Mouse (Mus musculus): ENCODE data around the gene Nudt12. TPM values are rescaled to one million over a fixed set of nuclear protein-coding genes. Genes with fewer than 3 reads are reported as not detected.

The Nudt12 gene
- 4.7 and 5.9 TPM in 2 replicates for polyA plus RNA-seq (2015; fragmentation: Nextera tagmentation; extraction: Ambion mirVana)

GRCm38 (mm10) chr17:59013091-59013459, at the start of gene Nudt12:
TSS of gene Nudt12 (minus strand) at chr17:59013372.
- H3K27me3 ChIP-seq: no peaks in the 10 kb centered on the region
- under 1% methylated on average over 22 of the region's 22 CpGs for WGBS
- peak; percentile 80; the same call in 1 of the 2 replicates for ATAC-seq (replicated peaks; ENCODE audit: insufficient number of reproducible peaks, insufficient read depth, low FRiP score, low read depth)
- H3K4me3 ChIP-seq: peak within 1 kb of the TSS; percentile 87
- peak within 1 kb of the TSS; percentile 75 for H3K4me2 ChIP-seq
- peak within 1 kb of the TSS; percentile 74 for H3K9ac ChIP-seq
- no peaks in the 10 kb centered on the region for H3K4me1 ChIP-seq (replicated peaks)
- H3K36me3 ChIP-seq: no peaks in the 10 kb centered on the region
- H3K27ac ChIP-seq: peak within 1 kb of the TSS; percentile 61
- H3K9me3 ChIP-seq (replicated peaks): no peaks in the 10 kb centered on the region

- ATAC-seq (replicated peaks; ENCODE audit: insufficient number of reproducible peaks, insufficient read depth, low FRiP score, low read depth): no peak
- Histone ChIP-seq H3K4me1 (replicated peaks) (no peaks in the 10 kb centered on the region), H3K27ac (no peak overlapping the region), H3K27me3 (no peaks in the 10 kb centered on the region), H3K4me2 (no peak overlapping the region), H3K9ac (no peak overlapping the region), H3K9me3 (replicated peaks) (no peaks in the 10 kb centered on the region), H3K36me3 (no peaks in the 10 kb centered on the region), H3K4me3 (no peak overlapping the region)
- WGBS: 61% methylated on average over 4 of the region's 4 CpGs
Observed at GRCm38 (mm10) chr17:59053306-59053705, 40.1 kb upstream of the Nudt12 start.

GRCm38 (mm10) chr17:59039754-59040153, 26.6 kb upstream of the Nudt12 start:
- Histone ChIP-seq H3K4me3 (no peak overlapping the region), H3K27ac (no peak overlapping the region), H3K4me2 (no peak overlapping the region), H3K36me3 (no peaks in the 10 kb centered on the region), H3K4me1 (replicated peaks) (no peaks in the 10 kb centered on the region), H3K9ac (no peak overlapping the region), H3K9me3 (replicated peaks) (no peaks in the 10 kb centered on the region), H3K27me3 (no peaks in the 10 kb centered on the region)
- no peak for ATAC-seq (replicated peaks; ENCODE audit: insufficient number of reproducible peaks, insufficient read depth, low FRiP score, low read depth)
- 40% methylated on average over 5 of the region's 5 CpGs for WGBS

GRCm38 (mm10) chr17:59033445-59033844, 20.3 kb upstream of the Nudt12 start:
- Histone ChIP-seq H3K9ac (no peak overlapping the region), H3K4me3 (no peak overlapping the region), H3K27ac (no peak overlapping the region), H3K9me3 (replicated peaks) (no peaks in the 10 kb centered on the region), H3K4me1 (replicated peaks) (no peaks in the 10 kb centered on the region), H3K27me3 (no peaks in the 10 kb centered on the region), H3K36me3 (no peaks in the 10 kb centered on the region), H3K4me2 (no peak overlapping the region)
- ATAC-seq (replicated peaks; ENCODE audit: insufficient number of reproducible peaks, insufficient read depth, low FRiP score, low read depth): no peak
- WGBS: 87% methylated on average over 3 of the region's 3 CpGs

- WGBS: 76% methylated on average over 3 of the region's 3 CpGs
Observed at GRCm38 (mm10) chr17:59026336-59026735, 13.2 kb upstream of the Nudt12 start.

GRCm38 (mm10) chr17:59024502-59024901, 11.3 kb upstream of the Nudt12 start:
- H3K4me2 ChIP-seq: no peak overlapping the region
- no peaks in the 10 kb centered on the region for H3K4me1 ChIP-seq (replicated peaks)
- H3K36me3 ChIP-seq: no peaks in the 10 kb centered on the region
- WGBS: 51% methylated on average over 6 of the region's 6 CpGs
- H3K27ac ChIP-seq: no peak overlapping the region
- no peak overlapping the region for H3K4me3 ChIP-seq
- H3K9me3 ChIP-seq (replicated peaks): no peaks in the 10 kb centered on the region
- no peak for ATAC-seq (replicated peaks; ENCODE audit: insufficient number of reproducible peaks, insufficient read depth, low FRiP score, low read depth)
- H3K9ac ChIP-seq: no peak overlapping the region
- no peaks in the 10 kb centered on the region for H3K27me3 ChIP-seq

More at GRCm38 (mm10) chr17:59026336-59026735, 13.2 kb upstream of the Nudt12 start:
- no peak overlapping the region for H3K4me2 ChIP-seq
- no peak overlapping the region for H3K27ac ChIP-seq
- H3K27me3 ChIP-seq: no peaks in the 10 kb centered on the region
- H3K4me3 ChIP-seq: no peak overlapping the region
- no peaks in the 10 kb centered on the region for H3K4me1 ChIP-seq (replicated peaks)
- no peak overlapping the region for H3K9ac ChIP-seq
- H3K9me3 ChIP-seq (replicated peaks): no peaks in the 10 kb centered on the region
- ATAC-seq (replicated peaks; ENCODE audit: insufficient number of reproducible peaks, insufficient read depth, low FRiP score, low read depth): no peak
- no peaks in the 10 kb centered on the region for H3K36me3 ChIP-seq

- Histone ChIP-seq H3K27me3 (no peaks in the 10 kb centered on the region), H3K4me2 (no peak overlapping the region), H3K4me3 (no peak overlapping the region), H3K36me3 (no peaks in the 10 kb centered on the region), H3K4me1 (replicated peaks) (no peaks in the 10 kb centered on the region), H3K27ac (no peak overlapping the region), H3K9me3 (replicated peaks) (no peaks in the 10 kb centered on the region), H3K9ac (no peak overlapping the region)
- 58% methylated on average over 5 of the region's 5 CpGs for WGBS
- ATAC-seq (replicated peaks; ENCODE audit: insufficient number of reproducible peaks, insufficient read depth, low FRiP score, low read depth): no peak
Observed at GRCm38 (mm10) chr17:59023971-59024370, 10.8 kb upstream of the Nudt12 start.

- ATAC-seq (replicated peaks; ENCODE audit: insufficient number of reproducible peaks, insufficient read depth, low FRiP score, low read depth): no peak
Observed at GRCm38 (mm10) chr17:59018666-59019065, 5.5 kb upstream of the Nudt12 start.

GRCm38 (mm10) chr17:59012421-59013090, 616 bp downstream of the Nudt12 start:
- Histone ChIP-seq H3K4me2 (peak overlapping the region; percentile 75), H3K4me1 (replicated peaks) (no peaks in the 10 kb centered on the region), H3K27me3 (no peaks in the 10 kb centered on the region), H3K27ac (peak overlapping the region; percentile 61), H3K9me3 (replicated peaks) (no peaks in the 10 kb centered on the region), H3K9ac (peak overlapping the region; percentile 74), H3K4me3 (peak overlapping the region; percentile 87), H3K36me3 (no peaks in the 10 kb centered on the region)
- 11% methylated on average over 15 of the region's 15 CpGs for WGBS
- peak; percentile 7; the same call in 1 of the 2 replicates for ATAC-seq (replicated peaks; ENCODE audit: insufficient number of reproducible peaks, insufficient read depth, low FRiP score, low read depth)

More at GRCm38 (mm10) chr17:59018666-59019065, 5.5 kb upstream of the Nudt12 start:
- H3K4me1 ChIP-seq (replicated peaks): no peaks in the 10 kb centered on the region
- 83% methylated on average over 4 of the region's 4 CpGs for WGBS
- H3K9ac ChIP-seq: no peak overlapping the region
- H3K36me3 ChIP-seq: no peaks in the 10 kb centered on the region
- no peaks in the 10 kb centered on the region for H3K27me3 ChIP-seq
- no peaks in the 10 kb centered on the region for H3K9me3 ChIP-seq (replicated peaks)
- no peak overlapping the region for H3K4me3 ChIP-seq
- no peak overlapping the region for H3K27ac ChIP-seq
- no peak overlapping the region for H3K4me2 ChIP-seq

- WGBS: 69% methylated on average over 13 of the region's 13 CpGs
- Histone ChIP-seq H3K9ac (no peak overlapping the region), H3K4me1 (replicated peaks) (no peaks in the 10 kb centered on the region), H3K27me3 (no peaks in the 10 kb centered on the region), H3K36me3 (no peaks in the 10 kb centered on the region), H3K4me2 (no peak overlapping the region; the same call in 1 of the 2 replicates), H3K9me3 (replicated peaks) (no peaks in the 10 kb centered on the region), H3K27ac (no peak overlapping the region), H3K4me3 (no peak overlapping the region)
- ATAC-seq (replicated peaks; ENCODE audit: insufficient number of reproducible peaks, insufficient read depth, low FRiP score, low read depth): no peak
Observed at GRCm38 (mm10) chr17:59011546-59012307, 1.4 kb downstream of the Nudt12 start.

- no peaks in the 10 kb centered on the region for H3K9me3 ChIP-seq (replicated peaks)
- no peaks in the 10 kb centered on the region for H3K27me3 ChIP-seq
- H3K27ac ChIP-seq: no peak within 1 kb of the TSS
- no peaks in the 10 kb centered on the region for H3K4me1 ChIP-seq (replicated peaks)
- no peak within 1 kb of the TSS for H3K9ac ChIP-seq
- H3K36me3 ChIP-seq: no peaks in the 10 kb centered on the region
- no peak for ATAC-seq (replicated peaks; ENCODE audit: insufficient number of reproducible peaks, insufficient read depth, low FRiP score, low read depth)
- 74% methylated on average over 6 of the region's 6 CpGs for WGBS
- no peak within 1 kb of the TSS for H3K4me2 ChIP-seq
- H3K4me3 ChIP-seq: no peak within 1 kb of the TSS
Observed at GRCm38 (mm10) chr17:58991275-58991674, 21.9 kb downstream of the Nudt12 start, which contains the start of gene Pdzph1. TSS of gene Pdzph1 (minus strand) at chr17:58991375.

Data from heart, embryonic 15.5 days (tissue).